Mouse (Mus musculus): Measurements from ENCODE around the gene Paics.
"Not testable (repeated sequence)": the region's sequence is repeated elsewhere in the genome, so short reads cannot be mapped to it uniquely, and the experiment has no call there.

Gene Paics

GRCm38 (mm10) chr5:76950343-76951105, 583 bp upstream of the Paics start:
- peak in 1 of 2 experiments; percentile 16 for DNase-seq (ENCODE audit: low spot score in 2 of 2)

GRCm38 (mm10) chr5:76952112-76953040, 1.3 kb downstream of the Paics start:
- DNase-seq (ENCODE audit: low spot score in 2 of 2), result no peak

GRCm38 (mm10) chr5:76953794-76954193, 2.7 kb downstream of the Paics start:
- no peak for DNase-seq (ENCODE audit: low spot score in 2 of 2)

GRCm38 (mm10) chr5:76954271-76954900, 3.3 kb downstream of the Paics start:
- DNase-seq (ENCODE audit: low spot score in 2 of 2), result no peak

- DNase-seq (ENCODE audit: low spot score in 2 of 2), result no peak
These were observed 4.4 kb downstream of the Paics start for GRCm38 (mm10) chr5:76955474-76955873.

GRCm38 (mm10) chr5:76957954-76958353, 6.8 kb downstream of the Paics start:
- no peak for DNase-seq (ENCODE audit: low spot score in 2 of 2)

- DNase-seq (ENCODE audit: low spot score in 2 of 2), result no peak
These were observed 8.5 kb downstream of the Paics start for GRCm38 (mm10) chr5:76959587-76959986.

GRCm38 (mm10) chr5:76962545-76962944, 11.4 kb downstream of the Paics start:
- no peak for DNase-seq (ENCODE audit: low spot score in 2 of 2)

- DNase-seq (ENCODE audit: low spot score in 2 of 2), result no peak
These were observed 13.5 kb downstream of the Paics start for GRCm38 (mm10) chr5:76964651-76965050.

GRCm38 (mm10) chr5:76969250-76969649, 18.1 kb downstream of the Paics start:
- DNase-seq (ENCODE audit: low spot score in 2 of 2), result no peak

- not testable (repeated sequence) for DNase-seq (ENCODE audit: low spot score in 2 of 2)
These were observed 20.0 kb downstream of the Paics start for GRCm38 (mm10) chr5:76971115-76971514.

GRCm38 (mm10) chr5:76973488-76973887, 22.4 kb downstream of the Paics start:
- no peak for DNase-seq (ENCODE audit: low spot score in 2 of 2)

- no peak for DNase-seq (ENCODE audit: low spot score in 2 of 2)
These were observed 23.1 kb downstream of the Paics start for GRCm38 (mm10) chr5:76974207-76974553.

GRCm38 (mm10) chr5:76974554-76975285, 23.6 kb downstream of the Paics start, which contains the start of gene Srp72:
TSS of gene Srp72 (plus strand) at chr5:76974683.
- peak; percentile 80 to 82 for DNase-seq (ENCODE audit: low spot score in 2 of 2)

- DNase-seq (ENCODE audit: low spot score in 2 of 2), result no peak
These were observed 24.6 kb downstream of the Paics start for GRCm38 (mm10) chr5:76975736-76976135.

- no peak for DNase-seq (ENCODE audit: low spot score in 2 of 2)
These were observed 32.9 kb downstream of the Paics start for GRCm38 (mm10) chr5:76984015-76984414.

GRCm38 (mm10) chr5:76990789-76991188, 39.7 kb downstream of the Paics start:
- DNase-seq (ENCODE audit: low spot score in 2 of 2), result no peak

GRCm38 (mm10) chr5:76993174-76993814, 42.2 kb downstream of the Paics start:
- DNase-seq (ENCODE audit: low spot score in 2 of 2), result no peak

GRCm38 (mm10) chr5:76998416-76998815, 47.3 kb downstream of the Paics start:
- DNase-seq (ENCODE audit: low spot score in 2 of 2), result peak in 1 of 2 experiments; percentile 29

- no peak for DNase-seq (ENCODE audit: low spot score in 2 of 2)
These were observed 50.1 kb downstream of the Paics start for GRCm38 (mm10) chr5:77001192-77001591.

Measured in frontal cortex, postnatal 10 days (tissue).